Mouse (Mus musculus): ENCODE data around the gene Fgr.
A peak's percentile ranks its signal among the peaks of the same experiment; 100 is the strongest.

Gene Fgr

DNA sequence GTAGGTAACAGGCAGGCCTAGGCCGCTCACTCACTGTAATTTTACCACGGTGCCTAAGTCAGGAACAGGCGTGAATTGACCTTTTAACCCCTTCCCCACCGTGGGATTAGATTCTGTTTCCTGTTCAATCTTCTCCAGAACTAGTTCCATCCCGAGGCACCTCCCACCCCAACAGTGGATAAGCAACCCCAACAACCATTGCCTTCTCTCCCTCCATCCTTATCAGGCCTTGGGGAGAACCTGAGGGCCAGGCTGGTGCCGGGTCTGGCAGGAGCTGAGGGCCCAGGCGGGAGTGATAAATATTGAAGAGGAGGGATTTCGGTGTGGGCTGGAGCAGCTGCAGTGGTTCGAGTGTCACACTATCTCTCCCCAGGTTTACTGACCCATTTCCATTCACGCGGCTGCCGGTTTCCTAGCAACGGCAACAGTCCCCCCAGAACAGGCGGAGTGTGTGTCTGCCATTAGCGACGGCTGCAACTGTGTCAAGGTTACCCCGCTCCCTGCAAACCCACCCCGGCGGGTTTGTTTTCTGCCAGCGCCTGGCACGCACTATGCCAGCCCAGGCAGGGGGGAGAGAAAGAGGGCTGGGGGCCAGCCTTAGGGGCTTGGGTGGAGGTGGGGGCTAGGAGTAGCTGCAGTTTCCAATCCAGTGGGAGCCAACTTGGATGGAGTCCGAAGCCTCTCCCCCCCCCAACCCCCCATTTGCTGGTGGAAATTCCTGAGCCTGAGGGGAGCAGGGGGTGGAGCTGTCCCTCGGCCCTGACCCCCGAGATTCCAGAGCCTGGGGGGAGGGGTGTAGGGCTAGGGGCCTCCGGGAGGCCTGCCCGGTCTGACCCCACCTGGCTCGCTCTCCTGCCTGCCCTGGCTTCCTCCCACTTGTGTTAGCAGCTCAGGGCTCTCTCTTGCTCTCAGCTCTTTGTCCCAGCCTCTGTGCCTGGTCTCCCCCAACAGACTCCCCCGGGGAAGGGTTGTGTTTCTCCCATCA, 69.0 kb downstream of the Fgr start:
- Histone ChIP-seq H3K4me1 (replicated peaks; ENCODE audit: low read depth, low read length) (peaks cover 75% of the 10 kb centered on the region), H3K9me3 (ENCODE audit: low read length) (no peaks in the 10 kb centered on the region), H3K4me3 (replicated peaks; ENCODE audit: low read length) (peak overlapping the region; percentile 92), H3K36me3 (ENCODE audit: insufficient read depth, low read length) (peaks cover 66% of the 10 kb centered on the region), H3K27me3 (ENCODE audit: insufficient read depth, low read length) (no peaks in the 10 kb centered on the region)
- TF ChIP-seq NANOG (IDR thresholded peaks at IDR 0.05; ENCODE audit: borderline replicate concordance, low read length) (no peak), POU5F1 (IDR thresholded peaks at IDR 0.05; ENCODE audit: borderline replicate concordance, low read length) (no peak), CTCF (conservative IDR thresholded peaks at IDR 0.05; ENCODE audit: low read length) (no peak)

- H3K4me3 ChIP-seq (replicated peaks; ENCODE audit: low read length) = peak overlapping the region; percentile 92
- no peaks in the 10 kb centered on the region for H3K27me3 ChIP-seq (ENCODE audit: insufficient read depth, low read length)
- peaks cover 84% of the 10 kb centered on the region for H3K4me1 ChIP-seq (replicated peaks; ENCODE audit: low read depth, low read length)
- peaks cover 77% of the 10 kb centered on the region for H3K36me3 ChIP-seq (ENCODE audit: insufficient read depth, low read length)
- TF ChIP-seq CTCF (conservative IDR thresholded peaks at IDR 0.05; ENCODE audit: low read length) = no peak
- TF ChIP-seq NANOG (IDR thresholded peaks at IDR 0.05; ENCODE audit: borderline replicate concordance, low read length) = no peak
- no peak for TF ChIP-seq POU5F1 (IDR thresholded peaks at IDR 0.05; ENCODE audit: borderline replicate concordance, low read length)
- no peaks in the 10 kb centered on the region for H3K9me3 ChIP-seq (ENCODE audit: low read length)
Measured at GRCm38 (mm10) chr4:133043798-133044646, 70.1 kb downstream of the Fgr start.

DNA sequence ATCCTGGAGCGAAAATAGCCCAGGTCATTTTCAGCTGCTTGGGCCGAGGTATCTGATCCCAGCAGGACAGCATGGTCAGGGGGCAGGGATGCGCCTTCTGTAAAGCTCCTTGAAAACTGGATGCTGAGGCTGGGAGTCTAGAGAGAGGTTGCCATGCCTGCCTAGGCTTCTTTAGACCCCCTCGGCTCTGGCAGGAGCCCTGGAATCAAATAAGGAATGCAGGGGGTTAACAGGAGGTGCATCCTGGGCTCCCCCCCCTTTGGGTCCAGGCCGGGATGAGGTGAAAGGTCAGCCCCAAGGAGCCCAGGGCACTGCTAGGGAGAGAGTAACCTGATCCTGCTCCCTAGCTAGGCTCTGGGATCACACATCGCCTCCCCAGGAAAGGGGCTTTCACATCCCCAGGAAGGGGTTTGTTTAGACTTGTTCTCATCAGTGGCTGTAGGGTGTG, 70.8 kb downstream of the Fgr start:
- Histone ChIP-seq H3K9me3 (ENCODE audit: low read length) (no peaks in the 10 kb centered on the region), H3K36me3 (ENCODE audit: insufficient read depth, low read length) (peaks cover 84% of the 10 kb centered on the region), H3K4me3 (replicated peaks; ENCODE audit: low read length) (peak overlapping the region; percentile 92), H3K27me3 (ENCODE audit: insufficient read depth, low read length) (no peaks in the 10 kb centered on the region), H3K4me1 (replicated peaks; ENCODE audit: low read depth, low read length) (peaks cover 90% of the 10 kb centered on the region)
- TF ChIP-seq NANOG (IDR thresholded peaks at IDR 0.05; ENCODE audit: borderline replicate concordance, low read length) (no peak), POU5F1 (IDR thresholded peaks at IDR 0.05; ENCODE audit: borderline replicate concordance, low read length) (no peak), CTCF (conservative IDR thresholded peaks at IDR 0.05; ENCODE audit: low read length) (no peak)

DNA sequence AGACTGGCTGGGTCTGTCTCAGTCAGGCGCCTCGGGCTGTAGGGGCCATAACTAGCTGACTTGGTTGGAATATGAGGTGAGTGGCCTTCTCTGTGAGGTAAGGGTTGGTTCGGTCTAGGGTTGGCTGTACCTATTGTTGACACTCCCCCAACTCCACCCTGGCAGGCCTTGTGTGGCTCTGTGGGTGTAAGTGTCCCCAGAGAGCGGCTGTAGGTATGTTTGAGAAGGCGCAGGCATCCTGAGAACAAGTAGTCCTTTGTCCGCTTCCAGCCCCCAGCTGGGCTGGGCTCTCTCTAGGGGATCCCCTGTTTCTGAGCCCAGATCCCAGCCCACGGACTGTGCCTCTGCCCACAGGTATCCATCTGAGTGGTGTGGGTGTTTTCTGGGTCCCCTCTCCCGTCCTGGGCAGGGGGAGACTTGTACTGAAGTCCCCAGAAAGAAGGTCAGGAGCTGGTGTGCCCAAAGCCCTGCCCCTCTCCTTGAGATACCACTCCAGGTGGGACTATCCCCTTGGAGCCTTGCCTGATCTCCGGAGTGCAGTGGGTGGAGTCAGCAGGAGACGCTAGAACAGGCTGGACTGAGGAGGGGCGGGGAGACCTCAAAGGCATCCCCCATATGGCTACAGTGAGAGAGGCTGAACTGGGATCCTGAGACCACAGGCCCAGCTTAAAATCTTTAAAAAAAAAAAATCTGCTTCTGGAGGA, 72.0 kb downstream of the Fgr start:
- TF ChIP-seq NANOG (IDR thresholded peaks at IDR 0.05; ENCODE audit: borderline replicate concordance, low read length) (no peak), POU5F1 (IDR thresholded peaks at IDR 0.05; ENCODE audit: borderline replicate concordance, low read length) (no peak), CTCF (conservative IDR thresholded peaks at IDR 0.05; ENCODE audit: low read length) (no peak)
- H3K27me3 ChIP-seq (ENCODE audit: insufficient read depth, low read length) = no peaks in the 10 kb centered on the region
- peaks cover 95% of the 10 kb centered on the region for H3K36me3 ChIP-seq (ENCODE audit: insufficient read depth, low read length)
- H3K9me3 ChIP-seq (ENCODE audit: low read length) = no peaks in the 10 kb centered on the region
- peaks cover 100% of the 10 kb centered on the region for H3K4me1 ChIP-seq (replicated peaks; ENCODE audit: low read depth, low read length)
- peak overlapping the region; percentile 92 for H3K4me3 ChIP-seq (replicated peaks; ENCODE audit: low read length)

DNA sequence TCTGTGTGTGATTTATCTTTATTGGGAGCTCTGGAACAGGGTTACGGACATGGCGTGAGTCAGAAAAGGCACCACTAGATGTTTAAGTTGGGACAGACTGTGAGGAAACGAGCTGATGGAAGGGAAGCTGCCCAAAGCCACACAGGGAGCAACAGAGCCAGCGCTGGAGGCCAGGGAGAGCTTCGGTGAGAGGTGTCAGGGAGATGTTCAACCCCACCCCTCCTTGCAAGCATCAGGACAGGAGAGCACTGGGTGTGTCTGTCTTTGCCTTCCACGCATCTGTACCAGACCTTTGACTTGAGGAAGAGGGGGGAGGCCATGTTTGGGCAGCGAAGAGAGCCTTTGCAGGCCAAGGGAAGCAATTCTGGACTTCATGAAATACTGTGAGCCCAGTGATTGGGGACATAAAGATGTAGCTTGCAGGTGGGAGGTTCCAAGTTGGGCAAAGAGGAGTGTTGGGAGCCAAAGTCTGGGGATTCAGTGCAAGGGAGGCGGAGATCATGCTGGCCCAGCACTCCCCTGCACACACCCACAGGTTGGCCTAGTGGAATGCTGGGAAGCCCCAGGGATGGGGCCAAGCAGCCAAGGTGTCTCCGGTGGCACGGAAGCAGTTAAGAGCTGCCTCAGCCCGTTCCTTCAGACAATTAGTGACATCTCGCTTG, 72.9 kb downstream of the Fgr start:
- H3K27me3 ChIP-seq (ENCODE audit: insufficient read depth, low read length) = no peaks in the 10 kb centered on the region
- TF ChIP-seq POU5F1 (IDR thresholded peaks at IDR 0.05; ENCODE audit: borderline replicate concordance, low read length) = no peak
- no peak for TF ChIP-seq NANOG (IDR thresholded peaks at IDR 0.05; ENCODE audit: borderline replicate concordance, low read length)
- TF ChIP-seq CTCF (conservative IDR thresholded peaks at IDR 0.05; ENCODE audit: low read length) = no peak
- H3K4me3 ChIP-seq (replicated peaks; ENCODE audit: low read length) = peak overlapping the region; percentile 92
- H3K4me1 ChIP-seq (replicated peaks; ENCODE audit: low read depth, low read length) = peaks cover 100% of the 10 kb centered on the region
- peaks cover 95% of the 10 kb centered on the region for H3K36me3 ChIP-seq (ENCODE audit: insufficient read depth, low read length)
- no peaks in the 10 kb centered on the region for H3K9me3 ChIP-seq (ENCODE audit: low read length)

GRCm38 (mm10) chr4:133047353-133048105, 73.6 kb downstream of the Fgr start:
- TF ChIP-seq CTCF (conservative IDR thresholded peaks at IDR 0.05; ENCODE audit: low read length) (no peak), NANOG (IDR thresholded peaks at IDR 0.05; ENCODE audit: borderline replicate concordance, low read length) (no peak)
- no peaks in the 10 kb centered on the region for H3K27me3 ChIP-seq (ENCODE audit: insufficient read depth, low read length)
- H3K9me3 ChIP-seq (ENCODE audit: low read length) = no peaks in the 10 kb centered on the region
- H3K36me3 ChIP-seq (ENCODE audit: insufficient read depth, low read length) = peaks cover 95% of the 10 kb centered on the region
- H3K4me1 ChIP-seq (replicated peaks; ENCODE audit: low read depth, low read length) = peaks cover 100% of the 10 kb centered on the region
- H3K4me3 ChIP-seq (replicated peaks; ENCODE audit: low read length) = peak overlapping the region; percentile 92

Data from E14TG2a.4 (cell line).